Mouse (Mus musculus) gastrocnemius, postnatal 10 days (tissue): ENCODE measurements around the gene Rbbp8nl. TPM values are rescaled to one million over a fixed set of nuclear protein-coding genes. Genes with fewer than 3 reads are reported as not detected.
"Not testable (repeated sequence)": the region's sequence is repeated elsewhere in the genome, so short reads cannot be mapped to it uniquely, and the experiment has no call there.

ENCODE experiments used
- DNase-seq: peaks from one replicate; pipeline ENCODE4 v3.0.0; 2021; ENCODE audit warnings: mixed read lengths
- total RNA-seq, 2 experiments: library from RNA; stranded (reverse); gene quantifications; 2 replicates each; pipeline ENCODE4 v1.2.3; 2021

The Rbbp8nl gene
- total RNA-seq, 2 experiments from 2014 or later: not detected

GRCm38 (mm10) chr2:180288966-180289365 is 713 bp downstream of the Rbbp8nl start:
- no peak for DNase-seq

GRCm38 (mm10) chr2:180279321-180279720 is 10.4 kb downstream of the Rbbp8nl start:
- no peak for DNase-seq

GRCm38 (mm10) chr2:180277773-180278320 is 11.8 kb downstream of the Rbbp8nl start:
- DNase-seq: no peak

- DNase-seq: no peak
These were observed 12.8 kb downstream of the Rbbp8nl start for GRCm38 (mm10) chr2:180276851-180277259.

- DNase-seq: no peak
These were observed 13.3 kb downstream of the Rbbp8nl start for GRCm38 (mm10) chr2:180276385-180276784.

GRCm38 (mm10) chr2:180275836-180276235 is 13.8 kb downstream of the Rbbp8nl start:
- DNase-seq: peak; percentile 87

GRCm38 (mm10) chr2:180274523-180274922 is 15.2 kb downstream of the Rbbp8nl start:
- DNase-seq: no peak

GRCm38 (mm10) chr2:180273394-180274244 is 16.1 kb downstream of the Rbbp8nl start, which contains the start of gene Cables2:
Gene Cables2 (minus strand): TSS chr2:180273496.
- peak; percentile 89 for DNase-seq

GRCm38 (mm10) chr2:180272884-180273321 is 16.8 kb downstream of the Rbbp8nl start:
- no peak for DNase-seq

GRCm38 (mm10) chr2:180271804-180272395 is 17.8 kb downstream of the Rbbp8nl start:
- DNase-seq: no peak

- no peak for DNase-seq
These were observed 19.0 kb downstream of the Rbbp8nl start for GRCm38 (mm10) chr2:180270537-180271255.

- DNase-seq: no peak
These were observed 20.4 kb downstream of the Rbbp8nl start for GRCm38 (mm10) chr2:180269329-180269728.

- DNase-seq: no peak
These were observed 21.7 kb downstream of the Rbbp8nl start for GRCm38 (mm10) chr2:180267955-180268354.

- no peak for DNase-seq
These were observed 26.8 kb downstream of the Rbbp8nl start for GRCm38 (mm10) chr2:180262891-180263290.

GRCm38 (mm10) chr2:180262441-180262840 is 27.2 kb downstream of the Rbbp8nl start:
- DNase-seq: no peak

- DNase-seq: no peak
These were observed 27.8 kb downstream of the Rbbp8nl start for GRCm38 (mm10) chr2:180261901-180262300.

GRCm38 (mm10) chr2:180260610-180261480 is 28.8 kb downstream of the Rbbp8nl start:
- DNase-seq: no peak

GRCm38 (mm10) chr2:180259826-180260609 is 29.7 kb downstream of the Rbbp8nl start:
- DNase-seq: not testable (repeated sequence)

- not testable (repeated sequence) for DNase-seq
These were observed 30.7 kb downstream of the Rbbp8nl start for GRCm38 (mm10) chr2:180258951-180259484.
